Comparison of ENCODE assay signal across 16 mouse cellular contexts in genomic region chr3:119862194-119862957, GRCm38 (mm10).
DNase-seq lines count a peak whose midpoint lies in the region; ATAC-seq and TF ChIP-seq lines count a peak whose summit lies in the region.
"Had no signal": no experiment of that assay in that cellular context is flagged by ENCODE, and none has a peak within 500 bp of the region (broad histone marks: within the 10 kb centered on the region; RNA-seq: fewer than 3 reads in every experiment).

No protein-coding gene starts in this region.

- H3K9me3 ChIP-seq in limb, embryonic 13.5 days: no peaks in the 10 kb centered on the region
- no peaks in the 10 kb centered on the region for H3K9me3 ChIP-seq in limb, embryonic 10.5 days (replicated peaks)
- H3K9me3 ChIP-seq in midbrain, embryonic 13.5 days: no peaks in the 10 kb centered on the region
- no peaks in the 10 kb centered on the region for H3K9me3 ChIP-seq in intestine, postnatal 0 days (ENCODE audit: control insufficient read depth)
- H3K9me3 ChIP-seq: embryonic facial prominence, embryonic 12.5 days; heart, embryonic 12.5 days had no signal

- peak; percentile 36; the same call in 1 of the 2 replicates for ATAC-seq in limb, embryonic 13.5 days (ENCODE audit: low FRiP score, low read depth)
- peak; percentile 90 for ATAC-seq in midbrain, embryonic 13.5 days
- no peak for ATAC-seq in intestine, postnatal 0 days
- ATAC-seq: lung, postnatal 0 days had no signal

- DNase-seq in cerebellum, postnatal 14 days: peak; percentile 5 to 22
- no peak for DNase-seq in cerebellum, adult 9-10 months
- DNase-seq in limb, embryonic 10.5 days (ENCODE audit: low spot score): no peak
- DNase-seq in B cell, adult 2 months: no peak
- DNase-seq in thymus, postnatal 0 days (ENCODE audit: low spot score): no peak
- DNase-seq: adrenal gland, adult 2 months; cerebellum, adult 11 months; kidney, postnatal 14 days; liver had no signal

- H3K9ac ChIP-seq in limb, embryonic 13.5 days: no peak overlapping the region
- no peak overlapping the region for H3K9ac ChIP-seq in midbrain, embryonic 13.5 days (replicated peaks)
- no peak overlapping the region for H3K9ac ChIP-seq in intestine, postnatal 0 days (ENCODE audit: low read depth, low read length)
- H3K9ac ChIP-seq: embryonic facial prominence, embryonic 12.5 days; heart, embryonic 12.5 days had no signal

- no peak for TF ChIP-seq CTCF in intestine, postnatal 0 days (IDR thresholded peaks at IDR 0.05; ENCODE audit: low read depth)

- H3K27ac ChIP-seq in limb, embryonic 13.5 days: no peak overlapping the region
- no peak overlapping the region for H3K27ac ChIP-seq in limb, embryonic 10.5 days
- H3K27ac ChIP-seq in midbrain, embryonic 13.5 days: no peak overlapping the region
- H3K27ac ChIP-seq in intestine, postnatal 0 days (ENCODE audit: low read depth, low read length): no peak overlapping the region
- H3K27ac ChIP-seq: embryonic facial prominence, embryonic 12.5 days had no signal

- H3K36me3 ChIP-seq in limb, embryonic 13.5 days: no peaks in the 10 kb centered on the region
- H3K36me3 ChIP-seq in limb, embryonic 10.5 days: no peaks in the 10 kb centered on the region
- H3K36me3 ChIP-seq in midbrain, embryonic 13.5 days: no peaks in the 10 kb centered on the region
- H3K36me3 ChIP-seq in intestine, postnatal 0 days (ENCODE audit: control insufficient read depth, insufficient read depth): no peaks in the 10 kb centered on the region
- H3K36me3 ChIP-seq: embryonic facial prominence, embryonic 12.5 days; G1E; heart, embryonic 12.5 days had no signal

- no peaks in the 10 kb centered on the region for H3K27me3 ChIP-seq in limb, embryonic 13.5 days
- H3K27me3 ChIP-seq in limb, embryonic 10.5 days (ENCODE audit: low read depth, poor library complexity, severe bottlenecking): no peaks in the 10 kb centered on the region
- H3K27me3 ChIP-seq in midbrain, embryonic 13.5 days: no peaks in the 10 kb centered on the region
- no peaks in the 10 kb centered on the region for H3K27me3 ChIP-seq in intestine, postnatal 0 days (replicated peaks; ENCODE audit: control insufficient read depth, insufficient read depth, low read length)
- H3K27me3 ChIP-seq: embryonic facial prominence, embryonic 12.5 days; heart, embryonic 12.5 days had no signal

- no peak overlapping the region for H3K4me2 ChIP-seq in limb, embryonic 13.5 days (replicated peaks)
- H3K4me2 ChIP-seq in midbrain, embryonic 13.5 days (replicated peaks): peak overlapping the region; percentile 13; the same call in 1 of the 2 replicates
- no peak overlapping the region for H3K4me2 ChIP-seq in intestine, postnatal 0 days (replicated peaks; ENCODE audit: low read depth)
- H3K4me2 ChIP-seq: embryonic facial prominence, embryonic 12.5 days; heart, embryonic 12.5 days had no signal

- WGBS in limb, embryonic 13.5 days: 87% methylated on average over 7 of the region's 7 CpGs
- 90% methylated on average over 7 of the region's 7 CpGs for WGBS in limb, embryonic 10.5 days
- 57% methylated on average over 7 of the region's 7 CpGs for WGBS in midbrain, embryonic 13.5 days
- 80% methylated on average over 7 of the region's 7 CpGs for WGBS in intestine, postnatal 0 days

- no peak overlapping the region for H3K4me3 ChIP-seq in limb, embryonic 13.5 days
- no peak overlapping the region for H3K4me3 ChIP-seq in limb, embryonic 10.5 days
- 0 out of 2 replicates have a peak overlapping the region, but pooled peaks have one; percentile 13 for H3K4me3 ChIP-seq in midbrain, embryonic 13.5 days (replicated peaks)
- no peak overlapping the region for H3K4me3 ChIP-seq in intestine, postnatal 0 days (ENCODE audit: low read depth, low read length)
- H3K4me3 ChIP-seq: embryonic facial prominence, embryonic 12.5 days; heart, embryonic 12.5 days had no signal

- no peaks in the 10 kb centered on the region for H3K4me1 ChIP-seq in limb, embryonic 13.5 days
- H3K4me1 ChIP-seq in limb, embryonic 10.5 days: no peaks in the 10 kb centered on the region
- H3K4me1 ChIP-seq in midbrain, embryonic 13.5 days (replicated peaks): no peaks in the 10 kb centered on the region
- no peaks in the 10 kb centered on the region for H3K4me1 ChIP-seq in intestine, postnatal 0 days (replicated peaks; ENCODE audit: control insufficient read depth, insufficient read depth, low read length)
- H3K4me1 ChIP-seq: embryonic facial prominence, embryonic 12.5 days had no signal

Comparison
In these comparisons a context has a peak if more than half of its experiments do, and no peak if none do; other contexts are left out.
1. DNase-seq: peak in cerebellum, postnatal 14 days (2 of 2); none in cerebellum, adult 9-10 months (single experiment), limb, embryonic 10.5 days (single experiment), B cell, adult 2 months (0 of 2) and thymus, postnatal 0 days (single experiment).